Mouse (Mus musculus): ENCODE results near the gene Slc4a10.

- no peak for TF ChIP-seq POLR2A (IDR thresholded peaks at IDR 0.05; ENCODE audit: control insufficient read depth, low read depth, low read length)
- no peak for TF ChIP-seq CTCF (IDR thresholded peaks at IDR 0.05; ENCODE audit: control insufficient read depth, insufficient read depth, insufficient replicate concordance, low read depth, low read length)
These were observed 88.6 kb downstream of the Slc4a10 start for GRCm38 (mm10) chr2:62134911-62135310.
